Mouse (Mus musculus): ENCODE measurements at regions not wholly inside any gene's neighbourhood (a gene's known extent, or its start where the extent isn't known, plus 50 kb on each side); places are given as distances from the start of the nearest gene placed in this dataset.

DNA sequence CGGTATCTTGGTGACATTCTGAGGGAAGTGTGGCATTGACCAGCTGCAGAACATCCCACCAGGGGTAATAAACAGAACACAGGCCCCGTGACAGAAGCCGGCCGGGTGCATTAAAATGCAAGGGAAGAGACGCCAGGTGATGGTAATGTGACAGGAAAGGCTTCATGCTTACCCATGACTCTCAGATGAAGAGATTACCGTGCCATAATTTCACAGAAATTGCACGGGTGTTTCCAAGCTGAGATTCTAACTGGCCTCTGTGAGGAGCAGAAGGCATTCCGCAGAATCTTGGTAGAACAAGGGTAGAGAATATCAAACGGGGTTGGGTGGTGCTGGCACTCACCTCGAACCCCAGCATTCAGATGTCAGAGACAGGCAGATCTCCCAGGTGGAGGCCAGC lies 362.4 kb upstream of the 3110018I06Rik start:
- ATAC-seq: peak; percentile 24

DNA sequence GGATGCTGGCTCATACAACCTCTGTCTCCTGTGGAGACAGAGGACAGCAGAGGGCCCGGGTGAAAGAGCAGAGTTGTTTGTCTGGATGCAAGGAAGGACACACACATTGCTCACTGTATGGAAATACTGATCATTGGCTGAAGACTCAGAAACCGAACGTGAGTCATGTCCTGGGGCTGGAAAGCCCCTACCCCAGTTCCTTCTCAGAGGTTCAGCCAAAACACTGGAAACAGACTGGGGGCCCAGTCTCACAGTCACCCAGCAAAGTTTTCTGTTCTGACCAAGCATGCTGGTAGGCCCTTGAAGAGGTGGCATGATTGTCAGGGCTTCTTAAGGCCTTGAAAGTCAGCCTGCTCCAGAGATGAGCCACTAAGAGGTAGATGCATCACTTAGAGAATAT lies 360.8 kb upstream of the 3110018I06Rik start:
- ATAC-seq: peak; percentile 27

DNA sequence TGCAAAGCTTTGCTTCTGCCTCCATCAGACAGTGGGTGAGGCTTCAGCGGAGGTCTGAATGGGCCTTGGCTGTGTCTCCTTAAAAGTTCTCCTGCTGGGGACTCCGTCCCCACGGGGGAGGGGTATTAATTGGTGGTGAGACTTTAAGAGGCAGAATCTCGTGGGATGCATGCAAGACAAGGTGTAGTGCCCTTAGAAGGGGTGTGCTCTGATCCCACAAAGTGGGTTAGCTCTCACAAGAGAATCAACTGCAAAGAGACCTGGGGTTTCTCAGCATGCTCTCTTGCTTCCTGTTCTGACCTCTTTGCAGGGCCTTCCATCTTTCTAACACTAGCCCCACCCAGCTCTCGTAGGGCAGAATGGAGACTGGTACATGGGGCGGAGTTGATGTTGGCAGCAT lies 359.2 kb upstream of the 3110018I06Rik start:
- ATAC-seq: peak; percentile 23

DNA sequence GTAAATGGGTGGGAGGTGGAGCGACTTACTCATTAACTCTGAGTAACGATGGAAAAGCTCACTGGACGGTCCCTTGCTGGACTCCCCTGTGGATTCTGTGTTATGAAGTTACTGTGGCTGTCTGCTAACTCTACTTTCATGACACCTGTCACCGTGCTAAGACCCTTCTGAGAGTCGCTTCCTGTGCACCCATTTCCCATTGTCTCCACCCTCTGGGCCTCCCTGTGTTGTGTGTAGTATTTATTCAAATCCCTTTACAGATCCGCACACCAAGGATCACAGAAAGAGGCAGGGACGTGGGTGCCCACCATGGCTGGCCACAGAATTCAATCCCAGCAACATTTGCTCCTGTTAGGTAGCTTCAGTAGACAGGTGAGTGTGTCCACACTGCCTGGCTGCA lies 357.1 kb upstream of the 3110018I06Rik start:
- no peak for ATAC-seq

DNA sequence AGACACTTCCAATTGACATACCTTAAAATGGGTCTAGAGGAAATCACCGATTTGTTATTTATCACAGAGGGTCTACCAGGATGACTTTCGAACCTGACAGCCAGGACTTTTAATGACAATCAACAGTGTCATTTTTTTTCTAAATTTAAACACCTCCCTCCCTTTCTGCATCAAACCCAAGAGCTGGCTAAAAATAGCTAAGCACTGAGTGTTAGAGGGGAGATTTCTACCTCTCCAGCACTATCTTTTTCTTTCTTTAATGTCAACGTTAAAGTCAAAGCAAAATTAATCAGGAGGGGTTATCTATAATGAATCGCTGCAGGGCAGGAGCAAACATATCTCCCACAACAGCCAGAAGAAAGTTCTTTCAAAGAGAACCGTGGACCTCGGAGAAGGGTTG lies 356.6 kb upstream of the 3110018I06Rik start:
- ATAC-seq: no peak

DNA sequence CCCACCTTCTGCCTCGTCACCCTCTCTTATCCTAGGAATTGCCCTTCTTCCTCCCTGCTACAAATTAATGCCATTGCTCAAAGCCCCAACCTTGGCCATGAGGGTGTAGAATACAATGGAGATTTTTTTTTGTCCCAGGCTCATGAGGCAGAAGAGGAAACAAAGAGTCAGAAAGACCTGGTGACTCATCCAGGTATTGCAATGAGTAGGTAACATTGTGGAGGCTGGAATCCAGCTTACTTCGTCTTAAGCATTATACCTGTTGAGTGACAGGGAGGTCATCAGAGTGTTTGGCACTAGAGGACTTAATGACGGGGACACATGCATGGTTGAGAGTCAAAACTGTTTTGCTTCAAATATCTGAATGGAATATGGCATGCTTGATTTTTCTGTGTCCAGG lies 355.9 kb upstream of the 3110018I06Rik start:
- ATAC-seq: peak; percentile 39

DNA sequence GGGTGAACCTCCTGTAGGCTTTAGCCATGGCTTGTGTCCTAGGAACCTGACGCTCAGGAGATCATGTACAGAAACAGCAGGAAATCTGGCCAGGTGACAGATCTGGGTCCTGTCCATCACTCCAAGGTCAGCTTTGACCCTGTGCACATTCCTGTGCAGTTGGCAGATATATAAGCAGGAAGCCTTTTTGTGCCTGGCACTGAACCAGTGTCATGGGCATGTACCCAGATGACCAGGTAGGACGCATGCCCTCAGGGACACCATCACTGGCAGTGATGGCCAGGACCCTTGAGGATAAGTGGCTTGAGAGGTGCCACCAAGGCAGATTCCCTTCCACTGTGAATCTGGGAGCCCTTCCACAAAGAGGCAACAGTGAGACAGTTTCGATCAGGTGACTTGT lies 354.1 kb upstream of the 3110018I06Rik start:
- ATAC-seq: no peak

DNA sequence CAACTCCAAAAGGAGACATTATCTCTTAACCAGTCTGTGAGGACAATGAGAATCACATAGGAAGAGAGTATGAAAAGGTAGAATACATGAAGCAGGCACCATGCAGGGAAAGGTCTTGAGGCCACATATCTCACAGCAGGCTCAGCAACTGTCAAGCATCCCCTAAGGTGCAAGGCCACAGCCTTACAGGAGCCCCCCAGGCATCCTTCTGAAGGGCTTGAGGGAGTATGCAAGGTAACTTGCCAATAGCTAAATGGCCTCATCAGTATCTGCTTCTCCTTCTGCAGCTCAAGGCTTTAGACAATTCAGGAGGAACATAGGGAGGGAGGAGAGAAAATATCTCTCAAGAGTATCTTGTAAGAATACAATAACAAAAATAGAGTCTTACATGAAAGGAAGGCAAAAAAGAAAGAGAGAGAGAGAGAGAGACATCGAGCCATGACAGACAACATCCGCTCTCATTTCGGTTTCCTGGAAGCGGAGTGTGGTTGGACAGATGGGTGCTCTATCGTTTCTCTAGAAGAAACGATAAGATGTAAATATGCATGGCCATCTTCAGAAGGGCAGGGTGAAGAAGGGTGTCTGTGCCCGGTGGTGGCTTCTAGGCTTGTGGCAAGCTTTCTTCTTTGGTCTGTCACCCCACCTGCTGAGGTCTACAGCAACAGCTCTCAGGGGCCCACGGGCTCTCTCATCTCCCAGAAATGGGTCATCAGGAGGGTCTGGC lies 349.6 kb upstream of the 3110018I06Rik start:
- ATAC-seq: peak; percentile 85

DNA sequence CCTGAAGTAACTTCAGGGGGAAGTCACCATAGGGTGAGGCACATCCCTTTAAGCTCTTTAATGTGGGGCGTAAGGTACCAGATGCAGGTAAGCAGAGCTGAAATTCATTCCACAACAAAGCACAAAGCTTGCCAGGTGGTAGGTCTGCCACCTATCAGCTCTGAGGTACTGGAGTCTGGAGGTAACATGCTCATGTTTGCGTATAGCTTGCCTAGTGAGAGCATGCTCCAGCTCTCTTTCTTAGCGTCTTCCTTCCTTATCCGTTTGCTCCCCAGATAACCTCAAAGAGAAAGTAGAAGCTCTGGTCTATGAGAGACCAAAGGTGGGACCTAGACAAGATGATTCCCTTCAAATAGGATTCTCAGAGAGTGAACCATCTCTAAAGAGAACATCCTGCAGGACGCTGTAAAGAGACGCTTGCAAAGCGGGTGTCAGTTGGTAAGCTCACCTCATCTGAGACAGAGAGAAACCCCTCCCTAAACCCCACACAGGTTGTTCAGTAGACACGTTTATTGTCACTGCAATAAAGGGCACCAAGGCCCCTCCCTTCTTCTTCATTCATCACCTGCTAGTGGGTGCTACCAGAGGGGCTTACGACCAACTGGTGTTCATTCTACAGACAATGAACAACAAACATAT lies 347.4 kb upstream of the 3110018I06Rik start:
- peak; percentile 25 for ATAC-seq

DNA sequence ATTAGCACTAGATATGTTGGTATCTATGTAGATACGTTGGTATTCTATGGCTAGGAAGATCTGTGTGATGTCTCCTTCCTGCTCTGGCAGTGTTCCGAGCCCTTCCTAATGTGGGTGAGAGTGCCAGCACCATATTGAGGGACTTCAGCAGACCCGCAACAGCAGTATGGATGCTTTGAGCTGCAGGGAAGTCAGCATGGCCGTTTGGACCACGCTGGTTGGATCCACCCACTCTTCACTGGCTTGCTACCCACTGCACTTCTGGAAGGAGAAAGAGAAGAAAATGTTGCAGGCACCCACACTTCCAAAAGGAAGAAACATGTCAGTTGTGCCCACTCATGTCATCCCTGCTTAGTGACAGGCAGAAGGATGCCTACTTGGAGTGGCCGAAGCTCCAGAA lies 346.2 kb upstream of the 3110018I06Rik start:
- no peak for ATAC-seq

DNA sequence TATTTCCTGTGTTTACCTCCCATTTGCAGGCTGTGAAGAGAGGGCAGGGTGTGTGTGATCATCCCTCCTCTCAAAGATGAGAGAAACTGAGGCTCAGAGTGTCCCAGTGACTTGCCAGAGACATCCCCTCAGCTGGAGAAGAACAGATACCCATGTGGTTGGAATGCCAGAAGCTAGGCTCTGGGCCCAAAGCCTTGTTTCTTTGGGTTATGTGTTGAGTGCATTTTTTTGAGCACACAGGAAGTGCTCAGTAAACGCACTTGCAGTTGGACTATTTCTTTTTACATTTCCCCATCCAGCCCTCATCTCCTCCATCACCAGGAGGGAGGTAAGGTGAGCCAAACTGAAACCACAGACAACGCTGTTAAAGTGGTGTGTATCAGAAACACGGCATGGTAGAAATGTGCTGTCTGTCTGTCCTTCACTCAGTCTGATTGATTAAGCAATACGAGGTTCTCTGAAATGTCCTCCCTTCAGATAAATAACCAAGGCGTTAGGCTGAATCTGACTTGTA lies 341.8 kb upstream of the 3110018I06Rik start:
- peak; percentile 69 for ATAC-seq

DNA sequence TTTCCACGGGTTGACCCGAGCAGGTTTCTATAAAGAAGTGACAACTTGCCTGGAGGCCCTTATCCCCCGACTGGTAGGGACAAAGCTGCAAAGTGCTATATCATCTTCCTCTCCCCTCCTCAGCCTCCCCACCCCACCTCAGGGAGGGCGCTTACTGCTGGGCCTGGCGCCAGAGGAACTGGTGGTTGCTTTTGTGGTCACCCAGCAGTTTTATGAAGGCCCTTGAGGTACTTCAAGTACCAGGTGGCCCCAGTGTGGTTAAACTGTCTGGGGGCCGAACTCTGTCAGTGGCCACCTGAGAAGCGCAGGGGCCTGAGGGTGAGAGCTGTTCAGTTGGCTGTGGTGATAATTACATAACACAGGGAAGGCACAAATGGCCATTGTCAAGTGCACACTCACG lies 340.0 kb upstream of the 3110018I06Rik start:
- no peak for ATAC-seq

DNA sequence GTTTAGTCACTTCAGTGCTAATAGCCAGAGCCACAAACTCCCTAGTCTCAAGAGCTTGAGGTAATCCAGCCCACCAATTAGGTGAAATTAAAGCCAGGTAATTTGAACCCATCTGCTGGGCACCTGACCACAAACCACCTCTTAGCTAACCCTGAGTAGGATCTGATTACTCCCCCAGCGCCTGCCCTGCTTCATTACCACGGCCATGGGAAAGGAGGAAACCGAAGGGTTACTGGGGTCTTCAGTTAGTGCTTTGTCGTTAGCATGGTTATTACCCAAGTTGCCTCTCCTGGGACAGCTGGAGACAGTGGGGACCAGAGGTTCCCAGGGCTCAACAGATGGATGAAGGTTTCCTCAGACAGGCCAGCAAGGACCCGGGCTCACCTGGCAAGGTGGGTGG lies 337.3 kb upstream of the 3110018I06Rik start:
- no peak for ATAC-seq

DNA sequence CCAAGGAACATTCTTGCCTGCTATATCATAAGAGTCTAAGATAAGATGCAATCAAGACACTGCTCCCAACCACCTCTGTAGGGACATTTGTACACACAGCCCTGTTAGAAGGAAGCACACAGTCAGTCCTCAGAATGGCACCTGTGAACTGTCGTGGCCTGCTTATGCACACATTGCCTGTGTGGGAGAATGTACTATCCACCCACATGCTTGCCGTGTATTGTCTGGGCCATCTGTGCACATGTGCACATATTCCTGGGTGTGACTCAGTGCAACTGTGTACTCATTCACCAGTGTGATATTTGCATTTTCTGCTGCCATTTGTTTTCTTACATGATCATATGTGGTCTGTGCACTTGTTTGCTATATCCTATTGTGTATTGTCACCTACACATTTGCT lies 333.8 kb upstream of the 3110018I06Rik start:
- no peak for ATAC-seq

DNA sequence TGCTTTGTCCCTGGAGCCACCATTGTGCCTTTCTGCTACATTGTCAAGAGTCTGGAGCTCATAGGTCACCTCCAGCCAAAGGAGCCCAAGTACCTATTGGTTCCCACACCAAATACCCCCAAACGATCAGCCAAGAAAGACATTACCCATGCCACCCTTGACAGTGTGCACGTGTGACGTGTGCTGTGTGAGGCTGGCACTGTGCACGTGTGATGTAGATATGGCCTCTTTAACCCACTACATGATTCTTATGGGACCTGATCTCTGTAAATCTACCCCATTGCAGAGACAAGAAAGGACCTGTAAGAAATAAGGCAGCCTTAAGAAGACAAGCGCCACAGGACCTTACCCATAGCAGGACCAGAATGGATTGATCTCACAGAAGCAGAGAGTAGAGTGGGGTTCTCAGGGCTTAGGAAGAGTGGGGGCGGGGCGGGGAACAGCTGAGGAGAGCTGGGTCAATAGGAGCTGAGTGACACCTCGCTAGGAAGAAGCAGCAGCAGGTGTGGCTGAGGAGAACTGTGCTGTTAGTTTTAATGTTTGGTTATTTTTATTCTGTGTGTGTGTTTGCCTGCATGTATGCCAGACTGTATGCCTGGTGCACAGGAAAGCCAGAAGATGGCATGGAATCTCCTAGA lies 331.5 kb upstream of the 3110018I06Rik start:
- ATAC-seq: no peak

DNA sequence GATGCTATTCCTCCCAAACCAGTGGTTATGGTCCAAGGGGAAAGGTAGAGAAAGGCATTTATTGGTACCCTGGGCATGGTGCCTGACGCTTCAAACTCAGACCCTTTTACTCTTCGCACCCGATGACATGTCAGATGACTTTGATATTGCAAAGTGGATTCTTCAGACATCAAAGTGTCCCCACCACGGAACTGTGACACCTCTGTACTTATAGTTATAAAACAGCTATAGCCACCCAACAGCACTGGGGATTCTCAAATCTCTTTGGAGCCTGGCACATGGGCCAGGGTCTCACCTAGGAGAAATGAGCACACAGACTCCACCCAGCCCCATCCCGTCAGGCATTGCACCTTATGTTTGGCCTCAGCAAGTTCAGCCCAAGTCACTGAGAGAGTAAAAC lies 329.3 kb upstream of the 3110018I06Rik start:
- no peak for ATAC-seq

DNA sequence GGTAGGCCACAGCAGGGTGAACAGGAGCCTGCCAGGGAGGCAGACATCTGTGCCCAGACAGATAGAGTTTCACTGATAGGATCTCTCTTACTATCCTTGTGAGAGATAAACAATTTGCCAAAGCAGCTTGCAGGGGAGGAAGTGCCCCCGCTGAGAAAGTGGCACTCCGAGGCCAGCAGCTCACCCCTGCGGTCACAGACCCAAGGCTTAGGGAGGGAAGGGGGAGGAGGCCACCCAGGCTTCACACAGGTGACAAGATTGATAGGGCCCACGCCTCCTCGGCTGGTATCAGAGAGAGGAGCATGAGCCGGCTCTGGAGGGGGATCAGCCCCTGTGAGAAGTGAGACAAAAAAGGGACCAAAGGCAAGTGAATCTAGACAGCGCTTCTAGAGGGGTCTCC lies 328.3 kb upstream of the 3110018I06Rik start:
- peak; percentile 80 for ATAC-seq

DNA sequence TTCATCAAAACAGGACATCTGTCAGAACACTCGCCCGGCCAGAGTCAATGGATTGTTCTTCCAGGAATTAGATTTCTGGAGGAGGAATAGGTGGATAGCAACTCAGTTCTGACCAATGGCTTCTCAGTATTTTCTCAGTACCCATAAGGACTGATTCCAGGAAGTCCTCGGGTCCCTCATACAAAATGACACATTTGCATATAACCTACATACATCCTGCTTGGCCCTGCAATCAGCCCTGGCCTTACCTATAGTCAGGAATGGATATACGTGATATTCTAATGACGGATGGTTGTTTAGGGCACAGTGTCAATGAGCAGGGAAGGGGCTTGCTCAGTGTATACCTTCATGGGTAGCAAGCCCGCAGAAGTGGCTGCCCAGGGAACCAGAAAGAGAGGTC lies 327.8 kb upstream of the 3110018I06Rik start:
- peak; percentile 65 for ATAC-seq

DNA sequence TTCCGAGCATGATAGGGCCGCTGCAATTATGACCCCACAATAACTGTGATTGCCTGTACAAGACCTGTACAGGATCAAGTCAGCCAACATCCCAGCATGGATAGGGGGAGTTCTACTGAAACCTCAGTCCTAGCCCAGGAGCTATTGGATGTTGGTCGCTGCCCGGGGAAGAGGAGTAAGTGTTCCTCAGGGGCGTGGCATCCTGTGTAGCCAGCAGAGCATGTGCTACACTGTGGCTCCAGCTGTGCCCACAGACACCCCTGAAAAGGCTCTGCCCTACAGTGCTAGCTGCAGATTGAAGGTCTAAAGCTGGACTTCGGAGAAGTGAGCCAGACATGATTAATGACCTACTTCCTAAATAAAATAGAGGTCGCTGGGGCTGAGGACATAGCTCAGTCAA lies 317.5 kb upstream of the 3110018I06Rik start:
- no peak for ATAC-seq

DNA sequence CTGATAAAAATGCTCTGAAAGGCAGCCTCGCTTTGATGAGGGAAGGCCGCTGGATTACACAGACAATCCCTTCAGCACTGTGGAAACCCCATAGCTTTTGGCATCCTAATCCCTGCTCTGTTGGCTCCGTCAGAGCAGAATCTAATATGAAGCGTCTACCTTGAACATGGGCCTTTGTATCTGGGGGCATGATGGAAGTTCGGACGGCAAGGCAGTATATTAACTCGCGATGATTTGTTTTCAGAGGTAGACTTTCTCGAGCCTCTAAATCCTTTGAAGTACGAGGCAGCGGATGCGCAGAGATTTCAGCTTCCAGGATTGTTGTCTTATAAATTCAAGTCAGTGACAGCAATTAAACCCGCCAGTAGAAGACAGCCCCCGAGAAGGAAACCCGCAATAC lies 316.8 kb upstream of the 3110018I06Rik start:
- ATAC-seq: no peak

DNA sequence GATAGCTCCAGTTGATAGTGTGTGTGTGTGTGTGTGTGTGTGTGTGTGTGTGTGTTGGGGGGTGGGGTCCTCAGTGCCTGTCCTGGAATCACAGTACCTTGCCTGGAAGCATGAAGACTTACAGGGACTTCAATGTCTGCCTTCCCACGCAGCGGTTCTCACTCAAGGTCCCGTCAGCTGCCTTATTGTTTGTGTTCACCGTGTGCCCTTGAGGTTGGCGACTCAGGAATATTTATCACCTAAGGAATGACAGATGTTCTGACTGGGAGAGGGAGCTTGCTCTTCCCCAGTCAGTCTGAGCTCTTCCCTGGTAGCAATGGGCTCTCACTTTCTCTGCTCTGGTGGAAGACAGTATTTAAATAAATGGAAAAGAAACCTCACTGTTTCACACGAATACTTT lies 309.8 kb upstream of the 3110018I06Rik start:
- ATAC-seq: no peak

DNA sequence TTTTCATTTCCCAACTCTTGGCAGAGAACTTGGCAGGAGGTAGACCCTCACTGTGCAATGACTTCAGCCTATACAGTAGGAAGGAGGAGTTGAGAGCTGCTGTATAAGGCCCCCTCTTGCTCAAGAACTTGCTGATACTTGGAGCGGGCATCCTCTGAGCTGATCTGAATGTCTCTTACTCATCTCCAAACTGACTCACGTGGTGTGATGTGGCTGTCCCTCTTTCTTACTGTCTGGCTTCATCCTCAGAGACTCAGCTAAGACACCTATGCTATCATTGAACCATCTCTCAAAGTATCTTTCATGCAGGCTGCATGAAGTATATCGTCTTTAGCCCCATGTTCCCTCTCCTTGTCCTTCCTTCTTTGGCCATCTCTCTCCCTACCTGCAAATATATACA lies 307.9 kb upstream of the 3110018I06Rik start:
- no peak for ATAC-seq

DNA sequence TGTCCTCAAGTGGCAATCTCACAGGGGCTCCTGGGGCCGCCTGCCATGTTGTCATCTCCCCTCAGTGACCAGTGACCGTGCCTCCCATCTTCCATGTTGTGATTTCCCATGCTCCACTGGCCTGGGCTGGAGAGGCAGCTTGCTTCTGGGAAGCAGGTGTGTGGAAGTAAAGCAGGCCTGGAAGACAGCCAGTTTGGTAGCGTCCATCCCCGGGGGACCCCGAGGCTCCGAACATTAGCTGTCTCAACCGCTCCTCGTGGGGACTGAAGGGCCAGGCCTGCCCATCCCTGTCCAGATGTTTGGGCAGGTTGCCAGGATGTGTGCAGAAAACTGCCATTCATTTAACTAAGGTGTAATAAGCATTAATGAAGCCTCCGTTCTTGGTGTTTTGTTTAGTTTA lies 307.1 kb upstream of the 3110018I06Rik start:
- no peak for ATAC-seq

DNA sequence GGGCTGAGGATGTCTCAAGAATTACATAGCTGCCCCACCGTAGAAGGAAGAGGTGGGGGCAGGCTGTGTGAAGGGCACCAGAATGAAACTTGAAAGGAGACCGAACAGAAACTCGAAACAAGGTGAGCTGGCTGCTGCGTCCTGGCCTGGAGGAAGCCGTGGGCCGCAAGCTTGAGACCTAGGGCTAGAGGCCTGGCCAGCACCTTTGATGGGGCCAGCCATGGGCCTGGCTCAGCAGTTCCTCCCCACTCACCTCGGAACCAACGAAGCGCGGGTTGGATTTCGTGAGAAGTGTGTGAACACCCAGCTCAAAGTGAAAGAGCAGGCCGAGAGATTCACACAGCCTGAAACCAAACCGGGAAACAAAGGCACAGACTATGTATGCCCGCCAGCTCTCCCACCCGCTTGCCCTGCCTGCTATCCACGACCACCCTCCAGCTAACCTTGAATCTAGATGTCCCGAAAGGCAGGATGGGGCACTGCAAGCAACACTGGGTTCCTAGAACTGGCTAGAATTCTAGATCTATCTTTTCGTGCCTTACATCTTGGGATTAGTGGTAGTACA lies 306.3 kb upstream of the 3110018I06Rik start:
- ATAC-seq: peak; percentile 13
